Mouse (Mus musculus) ES-E14 (cell line): Measurements from ENCODE around the gene Epop.

Experiments used
- MAFK ChIP-seq: IDR thresholded peaks from 2 replicates; pipeline ENCODE4 v1.6.1; 2014; ENCODE audit warnings: mild to moderate bottlenecking, low read depth, low read length, inconsistent platforms; ENCODE audit not compliant: insufficient read depth
- ZC3H11A ChIP-seq: IDR thresholded peaks from 2 replicates; pipeline ENCODE4 v1.6.1; 2012; ENCODE audit warnings: low read depth, mild to moderate bottlenecking, inconsistent platforms, low read length, borderline replicate concordance
- ZNF384 ChIP-seq: IDR thresholded peaks from 2 replicates; pipeline ENCODE4 v1.6.1; 2012; ENCODE audit warnings: low read depth, low read length, inconsistent platforms

GRCm38 (mm10) chr11:97603891-97604290 is 25.6 kb downstream of the Epop start:
- TF ChIP-seq ZNF384: no peak
- TF ChIP-seq MAFK: no peak
- no peak for TF ChIP-seq ZC3H11A
